Mouse (Mus musculus) ES-E14 (cell line): Measurements from ENCODE around the gene Jund.

ENCODE experiments used
- CHD2 ChIP-seq: IDR thresholded peaks from 2 replicates; pipeline ENCODE4 v1.6.1; 2014; ENCODE audit warnings: mild to moderate bottlenecking, low read depth, low read length, inconsistent platforms
- HCFC1 ChIP-seq: IDR thresholded peaks from 2 replicates; pipeline ENCODE4 v1.6.1; 2012; ENCODE audit warnings: low read length, inconsistent platforms, borderline replicate concordance; ENCODE audit not compliant: insufficient read depth
- MAFK ChIP-seq: IDR thresholded peaks from 2 replicates; pipeline ENCODE4 v1.6.1; 2014; ENCODE audit warnings: mild to moderate bottlenecking, low read depth, low read length, inconsistent platforms; ENCODE audit not compliant: insufficient read depth
- ZC3H11A ChIP-seq: IDR thresholded peaks from 2 replicates; pipeline ENCODE4 v1.6.1; 2012; ENCODE audit warnings: low read depth, mild to moderate bottlenecking, inconsistent platforms, low read length, borderline replicate concordance
- ZNF384 ChIP-seq: IDR thresholded peaks from 2 replicates; pipeline ENCODE4 v1.6.1; 2012; ENCODE audit warnings: low read depth, low read length, inconsistent platforms

- TF ChIP-seq ZC3H11A (no peak), CHD2 (no peak), HCFC1 (no peak), MAFK (no peak), ZNF384 (no peak)
These were observed 19.5 kb downstream of the Jund start, which contains the start of gene Gm3336 for GRCm38 (mm10) chr8:70718297-70718696.
